Comparison of ENCODE assay signal across 16 mouse cellular contexts in the genomic region with DNA sequence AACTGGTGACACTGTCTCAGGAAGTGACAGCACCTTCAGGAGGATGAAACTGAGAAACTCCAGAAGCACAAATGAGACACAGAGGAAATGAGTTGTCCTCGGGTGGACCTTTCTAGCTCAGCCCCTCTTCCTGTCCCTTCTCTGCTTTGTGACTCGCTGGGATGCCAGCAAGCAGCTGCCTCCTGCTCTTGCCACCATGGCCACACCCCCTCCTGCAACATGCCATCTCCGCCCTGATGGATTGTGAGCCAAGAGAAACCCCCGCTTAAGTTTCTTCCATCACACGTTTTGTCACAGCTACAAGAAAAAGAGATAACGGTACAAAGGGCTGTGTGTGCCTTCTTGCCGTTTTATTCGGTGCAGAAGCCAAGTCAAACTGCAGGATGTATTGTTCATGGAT.
DNase-seq lines count a peak whose midpoint lies in the region; ATAC-seq and TF ChIP-seq lines count a peak whose summit lies in the region.
"Had no signal": no experiment of that assay in that cellular context is flagged by ENCODE, and none has a peak within 500 bp of the region (broad histone marks: within the 10 kb centered on the region; RNA-seq: fewer than 3 reads in every experiment).

No protein-coding gene starts in this region.

- H3K4me3 ChIP-seq in hindbrain, postnatal 0 days (ENCODE audit: low read length) = no peak overlapping the region
- no peak overlapping the region for H3K4me3 ChIP-seq in hindbrain, embryonic 11.5 days (ENCODE audit: low read depth, low read length)
- no peak overlapping the region for H3K4me3 ChIP-seq in gastrocnemius, adult 2 months
- H3K4me3 ChIP-seq: embryonic facial prominence, embryonic 12.5 days; lung, embryonic 15.5 days; midbrain, embryonic 12.5 days had no signal

- no peak overlapping the region for H3K27ac ChIP-seq in hindbrain, postnatal 0 days
- no peak overlapping the region for H3K27ac ChIP-seq in hindbrain, embryonic 11.5 days (ENCODE audit: low read depth, low read length)
- no peak overlapping the region for H3K27ac ChIP-seq in gastrocnemius, adult 2 months
- H3K27ac ChIP-seq: embryonic facial prominence, embryonic 12.5 days; lung, embryonic 15.5 days; midbrain, embryonic 12.5 days had no signal

- TF ChIP-seq CTCF in hindbrain, postnatal 0 days (IDR thresholded peaks at IDR 0.05; ENCODE audit: low read depth) = no peak
- no peak for TF ChIP-seq CTCF in gastrocnemius, adult 2 months (IDR thresholded peaks at IDR 0.05)

- intact Hi-C loops in gastrocnemius, adult 2 months (cut with DNase I) = loop anchor here (2.0 kb wide), 1 partner anchor 15 kb away; no protein-coding TSS in a partner anchor

- H3K9ac ChIP-seq in hindbrain, postnatal 0 days (replicated peaks; ENCODE audit: low read length) = no peak overlapping the region
- no peak overlapping the region for H3K9ac ChIP-seq in hindbrain, embryonic 11.5 days (ENCODE audit: low read depth, low read length)
- H3K9ac ChIP-seq: embryonic facial prominence, embryonic 12.5 days; lung, embryonic 15.5 days; midbrain, embryonic 12.5 days had no signal

- DNase-seq in cerebellum, postnatal 10 days = peak; percentile 54 to 68
- DNase-seq in cerebellum, postnatal 25 days = no peak
- DNase-seq in hindbrain, postnatal 0 days (ENCODE audit: low spot score) = peak; percentile 62
- DNase-seq in hindbrain, embryonic 11.5 days (ENCODE audit: low spot score) = no peak
- DNase-seq in 3134 (ENCODE audit: extremely low read depth, insufficient read length, low spot score) = peak; percentile 59
- DNase-seq in T-cell, adult 2 months (ENCODE audit: low spot score) = peak; percentile 59
- DNase-seq in spleen, postnatal 36 days (ENCODE audit: low spot score in 2 of 2) = no peak
- DNase-seq in gastrocnemius, adult 2 months = no peak
- DNase-seq: cerebellum, adult 9-10 months; kidney, adult 8-10 months; right cerebral cortex, postnatal 4 days had no signal

- 24% methylated on average over 8 of the region's 8 CpGs for WGBS in hindbrain, postnatal 0 days
- WGBS in hindbrain, embryonic 11.5 days = 31% methylated on average over 8 of the region's 8 CpGs

- ATAC-seq in hindbrain, postnatal 0 days = no peak
- no peak for ATAC-seq in hindbrain, embryonic 11.5 days (ENCODE audit: low FRiP score)
- ATAC-seq: hindbrain, embryonic 16.5 days had no signal

- no peak overlapping the region for H3K4me2 ChIP-seq in hindbrain, postnatal 0 days (ENCODE audit: low read depth, low read length)
- no peak overlapping the region for H3K4me2 ChIP-seq in hindbrain, embryonic 11.5 days (replicated peaks; ENCODE audit: low read depth, low read length)
- H3K4me2 ChIP-seq: embryonic facial prominence, embryonic 12.5 days; heart, embryonic 11.5 days; lung, embryonic 15.5 days; midbrain, embryonic 12.5 days had no signal

- no peaks in the 10 kb centered on the region for H3K36me3 ChIP-seq in hindbrain, postnatal 0 days (ENCODE audit: insufficient read depth, low read length)
- H3K36me3 ChIP-seq in hindbrain, embryonic 11.5 days (ENCODE audit: control insufficient read depth, insufficient read depth, low read length) = no peaks in the 10 kb centered on the region
- H3K36me3 ChIP-seq: embryonic facial prominence, embryonic 12.5 days; lung, embryonic 15.5 days; midbrain, embryonic 12.5 days had no signal

- H3K9me3 ChIP-seq in hindbrain, postnatal 0 days (ENCODE audit: low read length) = no peaks in the 10 kb centered on the region
- H3K9me3 ChIP-seq in hindbrain, embryonic 11.5 days (ENCODE audit: control insufficient read depth, low read length) = no peaks in the 10 kb centered on the region
- H3K9me3 ChIP-seq: embryonic facial prominence, embryonic 12.5 days; lung, embryonic 15.5 days; midbrain, embryonic 12.5 days had no signal

- H3K4me1 ChIP-seq in hindbrain, postnatal 0 days (ENCODE audit: insufficient read depth, low read length) = peaks cover 54% of the 10 kb centered on the region
- 0 out of 2 replicates have a peak, but pooled peaks cover 7% of the 10 kb centered on the region for H3K4me1 ChIP-seq in hindbrain, embryonic 11.5 days (replicated peaks; ENCODE audit: control insufficient read depth, insufficient read depth, low read length)

- no peaks in the 10 kb centered on the region for H3K27me3 ChIP-seq in hindbrain, postnatal 0 days (ENCODE audit: insufficient read depth, low read length)
- no peaks in the 10 kb centered on the region for H3K27me3 ChIP-seq in hindbrain, embryonic 11.5 days (ENCODE audit: control insufficient read depth, insufficient read depth, low read length)
- H3K27me3 ChIP-seq: lung, embryonic 15.5 days; midbrain, embryonic 12.5 days had no signal

Comparison
In these comparisons a context has a peak if more than half of its experiments do, and no peak if none do; other contexts are left out.
1. DNase-seq: peak in cerebellum, postnatal 10 days (2 of 2), hindbrain, postnatal 0 days (single experiment), 3134 (single experiment) and T-cell, adult 2 months (single experiment); none in cerebellum, postnatal 25 days (0 of 2), hindbrain, embryonic 11.5 days (single experiment), spleen, postnatal 36 days (0 of 2) and gastrocnemius, adult 2 months (single experiment).